Mouse (Mus musculus): ENCODE results near the gene Itgb1bp1. TPM values are rescaled to one million over a fixed set of nuclear protein-coding genes. Genes with fewer than 3 reads are reported as not detected.

The Itgb1bp1 gene
- polyA plus RNA-seq (2012; rRNA removed): 135 and 139 TPM in 2 replicates

- Histone ChIP-seq H3K27ac (ENCODE audit: control insufficient read depth, insufficient read depth, low read depth, low read length) (peak within 1 kb of the TSS; percentile 94), H3K27me3 (ENCODE audit: control insufficient read depth, insufficient read depth, low read length) (no peaks in the 10 kb centered on the region), H3K4me3 (ENCODE audit: control insufficient read depth, low read depth, low read length) (peak within 1 kb of the TSS; percentile 99), H3K36me3 (ENCODE audit: control insufficient read depth, insufficient read depth, low read length) (no peaks in the 10 kb centered on the region), H3K4me1 (ENCODE audit: control insufficient read depth, insufficient read depth, low read length) (peaks cover 6% of the 10 kb centered on the region)
- no peak for TF ChIP-seq CTCF (IDR thresholded peaks at IDR 0.05; ENCODE audit: control insufficient read depth, insufficient read depth, insufficient replicate concordance, low read depth, low read length)
- 0 out of 2 replicates have a peak, but pooled peaks have one; percentile 56 for TF ChIP-seq POLR2A (IDR thresholded peaks at IDR 0.05; ENCODE audit: control insufficient read depth, low read depth, low read length)
Observed at GRCm38 (mm10) chr12:21286243-21286622, at the start of gene Itgb1bp1. TSS of gene Itgb1bp1 (minus strand) at chr12:21286284.

GRCm38 (mm10) chr12:21335869-21336268 is 49.8 kb upstream of the Itgb1bp1 start:
- H3K27ac ChIP-seq (ENCODE audit: control insufficient read depth, insufficient read depth, low read depth, low read length): no peak overlapping the region
- H3K27me3 ChIP-seq (ENCODE audit: control insufficient read depth, insufficient read depth, low read length): no peaks in the 10 kb centered on the region
- TF ChIP-seq CTCF (IDR thresholded peaks at IDR 0.05; ENCODE audit: control insufficient read depth, insufficient read depth, insufficient replicate concordance, low read depth, low read length): no peak
- TF ChIP-seq POLR2A (IDR thresholded peaks at IDR 0.05; ENCODE audit: control insufficient read depth, low read depth, low read length): no peak
- H3K4me1 ChIP-seq (ENCODE audit: control insufficient read depth, insufficient read depth, low read length): no peaks in the 10 kb centered on the region
- H3K4me3 ChIP-seq (ENCODE audit: control insufficient read depth, low read depth, low read length): no peak overlapping the region
- H3K36me3 ChIP-seq (ENCODE audit: control insufficient read depth, insufficient read depth, low read length): peaks cover 1% of the 10 kb centered on the region; the same call in 1 of the 2 replicates

- no peaks in the 10 kb centered on the region for H3K27me3 ChIP-seq (ENCODE audit: control insufficient read depth, insufficient read depth, low read length)
- peaks cover 4% of the 10 kb centered on the region for H3K36me3 ChIP-seq (ENCODE audit: control insufficient read depth, insufficient read depth, low read length)
- no peak for TF ChIP-seq POLR2A (IDR thresholded peaks at IDR 0.05; ENCODE audit: control insufficient read depth, low read depth, low read length)
- H3K4me1 ChIP-seq (ENCODE audit: control insufficient read depth, insufficient read depth, low read length): no peaks in the 10 kb centered on the region
- H3K4me3 ChIP-seq (ENCODE audit: control insufficient read depth, low read depth, low read length): no peak overlapping the region
- no peak overlapping the region; the same call in 1 of the 2 replicates for H3K27ac ChIP-seq (ENCODE audit: control insufficient read depth, insufficient read depth, low read depth, low read length)
Observed at GRCm38 (mm10) chr12:21333766-21334165, 47.7 kb upstream of the Itgb1bp1 start.

GRCm38 (mm10) chr12:21333021-21333420 is 46.9 kb upstream of the Itgb1bp1 start:
- TF ChIP-seq POLR2A (IDR thresholded peaks at IDR 0.05; ENCODE audit: control insufficient read depth, low read depth, low read length): no peak
- no peak for TF ChIP-seq CTCF (IDR thresholded peaks at IDR 0.05; ENCODE audit: control insufficient read depth, insufficient read depth, insufficient replicate concordance, low read depth, low read length)
- no peaks in the 10 kb centered on the region for H3K4me1 ChIP-seq (ENCODE audit: control insufficient read depth, insufficient read depth, low read length)
- no peak overlapping the region for H3K27ac ChIP-seq (ENCODE audit: control insufficient read depth, insufficient read depth, low read depth, low read length)
- H3K4me3 ChIP-seq (ENCODE audit: control insufficient read depth, low read depth, low read length): no peak overlapping the region
- H3K27me3 ChIP-seq (ENCODE audit: control insufficient read depth, insufficient read depth, low read length): no peaks in the 10 kb centered on the region
- H3K36me3 ChIP-seq (ENCODE audit: control insufficient read depth, insufficient read depth, low read length): peaks cover 4% of the 10 kb centered on the region

GRCm38 (mm10) chr12:21331711-21332110 is 45.6 kb upstream of the Itgb1bp1 start:
- H3K27me3 ChIP-seq (ENCODE audit: control insufficient read depth, insufficient read depth, low read length): no peaks in the 10 kb centered on the region
- peaks cover 4% of the 10 kb centered on the region for H3K36me3 ChIP-seq (ENCODE audit: control insufficient read depth, insufficient read depth, low read length)
- no peak overlapping the region for H3K4me3 ChIP-seq (ENCODE audit: control insufficient read depth, low read depth, low read length)

GRCm38 (mm10) chr12:21330961-21331576 is 45.0 kb upstream of the Itgb1bp1 start:
- Histone ChIP-seq H3K27me3 (ENCODE audit: control insufficient read depth, insufficient read depth, low read length) (no peaks in the 10 kb centered on the region), H3K36me3 (ENCODE audit: control insufficient read depth, insufficient read depth, low read length) (peaks cover 4% of the 10 kb centered on the region), H3K4me1 (ENCODE audit: control insufficient read depth, insufficient read depth, low read length) (no peaks in the 10 kb centered on the region), H3K4me3 (ENCODE audit: control insufficient read depth, low read depth, low read length) (no peak overlapping the region), H3K27ac (ENCODE audit: control insufficient read depth, insufficient read depth, low read depth, low read length) (no peak overlapping the region)
- TF ChIP-seq POLR2A (IDR thresholded peaks at IDR 0.05; ENCODE audit: control insufficient read depth, low read depth, low read length) (no peak), CTCF (IDR thresholded peaks at IDR 0.05; ENCODE audit: control insufficient read depth, insufficient read depth, insufficient replicate concordance, low read depth, low read length) (no peak)

More at GRCm38 (mm10) chr12:21331711-21332110, 45.6 kb upstream of the Itgb1bp1 start:
- no peak for TF ChIP-seq POLR2A (IDR thresholded peaks at IDR 0.05; ENCODE audit: control insufficient read depth, low read depth, low read length)
- H3K4me1 ChIP-seq (ENCODE audit: control insufficient read depth, insufficient read depth, low read length): no peaks in the 10 kb centered on the region
- no peak overlapping the region for H3K27ac ChIP-seq (ENCODE audit: control insufficient read depth, insufficient read depth, low read depth, low read length)

- no peak for TF ChIP-seq CTCF (IDR thresholded peaks at IDR 0.05; ENCODE audit: control insufficient read depth, insufficient read depth, insufficient replicate concordance, low read depth, low read length)
- no peak for TF ChIP-seq POLR2A (IDR thresholded peaks at IDR 0.05; ENCODE audit: control insufficient read depth, low read depth, low read length)
- Histone ChIP-seq H3K36me3 (ENCODE audit: control insufficient read depth, insufficient read depth, low read length) (peaks cover 4% of the 10 kb centered on the region), H3K4me3 (ENCODE audit: control insufficient read depth, low read depth, low read length) (no peak overlapping the region), H3K4me1 (ENCODE audit: control insufficient read depth, insufficient read depth, low read length) (no peaks in the 10 kb centered on the region), H3K27ac (ENCODE audit: control insufficient read depth, insufficient read depth, low read depth, low read length) (no peak overlapping the region), H3K27me3 (ENCODE audit: control insufficient read depth, insufficient read depth, low read length) (no peaks in the 10 kb centered on the region)
Observed at GRCm38 (mm10) chr12:21329661-21330400, 43.7 kb upstream of the Itgb1bp1 start.
